Mouse (Mus musculus) ES-Bruce4 (cell line): ENCODE measurements around the gene Lcn9.

Experiments
- CTCF ChIP-seq: IDR thresholded peaks from one replicate; pipeline ENCODE4 v1.8.1; 2011; ENCODE audit warnings: low read depth, low read length
- EP300 ChIP-seq: IDR thresholded peaks from 2 replicates; pipeline ENCODE4 v1.6.1; 2011; ENCODE audit warnings: low read depth, low read length; ENCODE audit not compliant: insufficient read depth
- POLR2A ChIP-seq: IDR thresholded peaks from one replicate; pipeline ENCODE4 v1.8.1; 2011; ENCODE audit warnings: low read length; ENCODE audit not compliant: insufficient read depth

DNA sequence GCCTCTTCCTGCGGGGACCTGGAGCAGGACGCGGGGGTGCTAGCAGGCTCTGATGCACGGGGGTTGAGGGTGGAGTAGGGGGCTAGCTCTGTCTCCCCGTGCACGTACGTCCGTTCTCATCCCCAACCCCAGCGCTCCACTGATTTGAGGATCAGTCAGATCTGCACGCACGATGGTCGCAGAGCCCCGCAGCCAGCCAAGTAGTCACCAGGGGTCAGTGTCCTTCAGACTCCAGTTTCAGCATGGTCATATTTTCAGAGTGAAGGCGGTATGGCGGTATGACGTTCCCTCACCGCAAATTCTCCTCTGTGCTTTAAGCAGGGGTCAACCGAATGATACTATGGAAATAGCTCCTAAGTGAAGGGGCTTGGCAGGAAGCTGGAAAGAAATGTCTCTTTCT, 41.3 kb downstream of the Lcn9 start:
- no peak for TF ChIP-seq CTCF
- no peak for TF ChIP-seq POLR2A
- no peak for TF ChIP-seq EP300
